Mouse (Mus musculus): ENCODE results near the gene Ankrd39.

Gene Ankrd39

DNA sequence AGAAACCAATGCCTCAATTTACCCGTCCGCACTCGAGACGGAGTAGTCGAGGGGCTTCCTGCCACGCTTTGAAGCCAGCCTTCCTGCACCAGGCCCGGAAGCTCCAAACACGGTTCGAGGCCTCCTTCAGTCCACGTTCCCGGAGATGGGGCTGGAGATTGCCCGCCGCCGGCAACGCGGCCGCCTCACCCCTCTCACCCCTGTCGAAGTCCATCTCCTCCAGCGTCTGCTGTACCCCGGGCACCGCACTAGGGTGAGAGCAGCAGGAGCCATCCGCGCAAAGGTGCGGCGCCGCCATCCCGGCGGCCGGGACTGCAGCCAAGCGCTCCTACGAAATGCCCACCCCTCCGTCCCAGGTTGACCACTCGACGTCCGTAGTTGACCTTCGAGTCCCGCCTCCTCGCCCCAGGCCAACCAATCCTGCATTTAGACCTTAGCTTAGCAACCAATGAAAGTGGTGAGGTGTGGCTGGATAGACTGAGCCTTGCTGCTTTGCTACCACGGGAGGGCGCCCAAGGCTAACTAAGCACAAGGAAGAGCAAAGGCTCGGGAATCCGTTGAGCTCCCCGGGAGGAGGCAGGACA, at the start of gene Ankrd39:
Gene Ankrd39, minus strand, starts transcription at position 558 of the 584 bp plus-strand sequence.
- peak; percentile 87 for DNase-seq (ENCODE audit: low spot score)

GRCm38 (mm10) chr1:36596114-36596513, 48.9 kb upstream of the Ankrd39 start:
- DNase-seq (ENCODE audit: low spot score), result no peak

- no peak for DNase-seq (ENCODE audit: low spot score)
Measured at GRCm38 (mm10) chr1:36595167-36595931, 48.1 kb upstream of the Ankrd39 start.

GRCm38 (mm10) chr1:36593099-36593498, 45.9 kb upstream of the Ankrd39 start:
- DNase-seq (ENCODE audit: low spot score), result no peak

DNA sequence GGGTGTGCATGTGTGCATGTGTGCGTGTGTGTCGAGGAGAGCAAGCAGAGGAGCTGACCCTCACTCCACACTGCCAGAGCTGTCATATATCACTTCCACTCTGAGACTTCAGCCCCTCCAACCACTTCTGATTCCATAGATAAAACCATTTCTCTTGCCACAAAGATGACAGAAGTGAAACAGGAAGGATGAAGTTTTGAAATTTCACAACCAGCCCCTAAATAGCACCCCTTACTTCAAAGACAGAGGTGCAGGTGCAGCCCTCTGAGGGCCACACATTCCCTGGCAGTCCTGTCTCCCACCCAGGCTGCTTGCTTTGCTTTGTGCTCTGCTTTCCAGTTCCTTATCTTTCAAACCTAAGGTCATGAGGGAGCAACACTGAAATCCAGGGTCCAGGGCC, 44.2 kb upstream of the Ankrd39 start:
- no peak for DNase-seq (ENCODE audit: low spot score)

DNA sequence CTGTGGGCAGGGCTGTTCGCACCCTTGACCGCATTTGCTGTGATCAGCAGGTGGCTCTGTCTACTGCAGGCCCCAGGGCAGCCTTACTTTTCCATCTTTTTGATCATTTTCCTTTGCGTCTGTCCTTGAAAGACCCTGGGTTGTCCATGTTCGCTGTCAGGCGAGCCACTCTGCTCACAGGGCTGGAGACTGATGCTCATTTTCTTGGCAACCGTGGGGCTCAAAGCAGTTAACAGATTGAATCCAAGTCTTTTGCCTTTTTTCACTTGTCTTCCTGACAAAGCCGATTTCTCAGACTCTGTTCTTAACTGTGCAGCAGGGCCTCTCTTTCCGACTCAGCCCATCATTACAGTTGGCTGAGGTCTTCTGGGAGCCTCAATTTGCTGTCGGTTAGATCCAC, 43.4 kb upstream of the Ankrd39 start:
- no peak for DNase-seq (ENCODE audit: low spot score)

DNA sequence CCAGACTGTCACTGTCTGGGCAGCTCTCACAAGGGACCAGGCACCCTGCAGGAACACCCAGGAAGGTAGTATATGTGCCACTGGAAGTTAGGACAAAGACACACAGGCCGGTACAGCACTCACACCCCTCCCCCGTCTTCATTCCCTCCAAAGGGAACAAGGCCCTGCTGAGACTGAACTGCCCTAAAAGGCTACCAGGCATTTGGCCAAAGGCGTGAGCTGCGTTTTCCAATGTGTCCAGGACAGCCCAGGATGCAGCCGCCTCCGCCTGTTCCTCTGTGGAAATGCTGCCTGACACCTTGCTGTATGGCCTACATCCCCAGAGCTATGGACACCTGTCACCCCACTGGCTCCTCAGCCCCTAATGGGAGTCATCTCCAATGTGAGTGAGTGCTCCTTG, 42.2 kb upstream of the Ankrd39 start:
- no peak for DNase-seq (ENCODE audit: low spot score)

DNA sequence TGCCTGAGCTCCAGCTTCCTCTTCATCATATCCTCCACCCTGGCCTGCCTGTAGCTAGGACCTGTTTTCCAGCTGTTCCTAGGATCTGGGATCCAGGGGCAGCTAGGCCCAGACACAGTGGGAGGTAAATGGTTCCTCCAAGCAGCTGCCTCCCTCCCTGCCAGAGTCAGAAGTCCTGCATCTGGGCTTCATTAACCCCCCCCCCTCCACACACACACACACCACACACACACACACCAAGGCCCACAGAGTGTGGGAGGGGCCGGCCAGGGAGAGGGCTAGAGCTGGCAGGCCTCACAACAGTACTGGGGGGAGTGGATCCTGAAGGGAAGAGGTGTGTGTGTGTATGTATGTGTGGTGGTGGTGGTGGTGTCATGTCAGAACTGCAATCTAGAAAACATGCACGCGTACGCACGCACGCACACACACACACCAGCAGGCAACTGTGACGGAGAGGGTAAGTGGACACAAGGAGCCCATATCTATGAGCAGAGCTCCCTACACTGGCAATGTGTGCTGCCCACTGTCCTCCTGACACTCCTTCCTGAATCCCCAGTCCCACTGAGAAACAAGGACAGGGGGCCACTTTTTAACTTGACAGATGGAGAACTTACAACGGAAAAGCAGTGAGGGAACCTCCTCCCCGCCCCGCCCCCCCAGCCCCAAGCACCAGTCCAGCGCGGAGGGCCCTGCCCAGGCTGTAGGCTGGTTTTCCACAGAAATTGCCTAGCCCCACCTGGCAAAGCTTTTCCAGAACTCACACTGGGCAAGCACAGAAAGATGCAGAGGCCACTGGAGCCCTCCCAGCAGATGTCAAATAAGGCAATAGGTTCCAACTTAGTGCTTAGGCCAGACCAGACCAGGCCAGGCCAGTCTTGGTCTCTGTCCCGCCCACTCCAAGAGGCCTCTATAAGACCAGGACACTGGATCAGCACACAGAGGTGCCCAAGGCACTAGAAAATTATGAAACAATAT, 41.5 kb upstream of the Ankrd39 start:
- no peak for DNase-seq (ENCODE audit: low spot score)

DNA sequence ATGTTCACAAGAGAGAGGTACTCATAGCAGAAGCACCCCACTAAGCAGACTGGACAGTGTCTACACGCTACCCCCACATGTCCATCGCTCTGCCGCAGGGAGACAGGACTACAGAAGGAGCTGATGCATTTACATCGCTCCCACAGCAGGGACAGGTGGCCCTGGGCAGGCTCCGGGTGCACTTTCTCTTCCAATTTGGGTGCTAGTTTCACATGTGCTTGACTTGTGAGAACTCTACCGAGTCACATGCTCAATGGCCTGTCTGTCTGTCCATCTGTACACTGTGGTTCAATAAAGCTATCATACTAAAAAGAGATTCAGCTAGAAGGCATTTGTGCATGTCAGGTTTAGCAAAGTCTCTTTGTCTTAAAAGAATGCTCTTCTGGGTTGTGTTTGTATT, 40.6 kb upstream of the Ankrd39 start:
- DNase-seq (ENCODE audit: low spot score), result no peak

DNA sequence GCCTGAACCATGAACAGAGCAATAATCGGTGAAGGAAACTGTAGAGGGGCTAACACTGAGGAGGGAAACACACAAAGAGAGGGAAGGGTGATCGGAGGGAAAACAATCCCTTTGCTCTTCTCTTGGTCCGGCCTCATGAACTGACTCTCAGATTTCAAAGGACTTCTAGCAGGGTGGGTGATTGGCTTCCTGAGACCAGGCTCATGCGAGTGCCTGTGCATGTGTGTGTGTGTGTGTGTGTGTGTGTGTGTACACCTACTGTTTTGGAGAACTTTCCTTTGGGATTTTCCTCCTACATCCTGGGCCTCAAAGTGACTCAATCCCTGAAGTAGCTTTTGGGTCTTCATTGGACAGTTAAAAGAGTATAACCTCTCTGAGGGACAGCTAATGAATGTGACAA, 39.0 kb upstream of the Ankrd39 start:
- DNase-seq (ENCODE audit: low spot score), result no peak

GRCm38 (mm10) chr1:36583408-36584116, 36.3 kb upstream of the Ankrd39 start:
- DNase-seq (ENCODE audit: low spot score), result no peak

DNA sequence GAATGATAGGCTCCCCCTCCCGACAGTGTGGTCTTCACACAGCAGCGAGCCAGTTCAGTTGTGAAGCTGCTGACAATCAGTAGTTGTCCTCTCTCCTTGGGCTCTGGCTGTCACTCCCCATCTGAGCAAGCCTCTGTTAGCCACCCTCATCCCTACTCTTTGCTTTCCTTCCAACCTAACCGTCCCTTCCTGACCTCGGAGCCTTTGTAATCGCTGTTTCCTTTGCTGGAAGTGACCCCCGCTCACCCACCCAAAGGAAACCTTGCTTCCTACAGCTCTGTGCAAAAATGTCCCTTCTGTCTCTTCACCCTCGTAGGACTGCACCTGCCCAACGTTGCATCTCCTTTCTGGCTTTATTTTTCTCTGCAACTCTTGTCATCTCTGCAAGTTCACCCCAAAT, 35.0 kb upstream of the Ankrd39 start:
- DNase-seq (ENCODE audit: low spot score), result no peak

GRCm38 (mm10) chr1:36581260-36581659, 34.0 kb upstream of the Ankrd39 start:
- DNase-seq (ENCODE audit: low spot score), result no peak

GRCm38 (mm10) chr1:36580384-36581207, 33.4 kb upstream of the Ankrd39 start:
- no peak for DNase-seq (ENCODE audit: low spot score)

- no peak for DNase-seq (ENCODE audit: low spot score)
Measured at GRCm38 (mm10) chr1:36579974-36580383, 32.7 kb upstream of the Ankrd39 start.

- DNase-seq (ENCODE audit: low spot score), result no peak
Measured at GRCm38 (mm10) chr1:36576991-36577675, 29.9 kb upstream of the Ankrd39 start.

GRCm38 (mm10) chr1:36575347-36575746, 28.1 kb upstream of the Ankrd39 start:
- no peak for DNase-seq (ENCODE audit: low spot score)

DNA sequence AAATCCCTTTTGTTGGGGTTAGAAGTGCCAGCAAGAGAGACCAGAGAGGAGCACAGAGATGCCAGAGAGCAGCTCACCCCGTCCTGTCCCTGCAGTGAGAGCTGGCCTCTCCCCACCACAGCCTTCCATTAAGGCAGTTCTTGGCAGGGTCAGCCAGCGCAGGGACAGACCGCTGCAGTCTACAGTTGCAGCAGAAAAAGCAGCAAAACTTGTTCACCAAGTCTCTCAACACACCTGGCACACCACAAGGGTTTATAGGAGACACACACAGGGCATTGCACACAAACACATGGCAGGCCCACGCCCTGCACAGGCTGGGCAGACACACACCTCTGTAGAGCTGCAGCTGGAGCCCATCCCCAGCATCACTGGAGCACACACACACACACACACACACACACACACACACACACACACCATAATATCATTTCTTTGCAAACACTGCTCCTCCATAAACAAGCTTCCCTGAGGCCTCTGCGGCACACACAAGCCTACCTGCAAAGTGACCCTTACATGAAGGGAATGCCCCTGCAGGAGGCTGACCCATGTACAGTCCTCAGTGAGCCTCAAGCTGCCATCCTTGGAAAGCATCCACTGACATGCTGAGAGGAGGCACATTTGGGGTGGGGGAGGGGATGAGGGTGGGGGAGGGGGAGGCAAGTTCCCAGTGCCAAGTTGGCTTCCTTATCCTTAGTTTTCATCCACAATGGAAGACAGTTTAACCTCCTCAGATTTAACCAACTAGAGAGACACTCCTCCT, 27.1 kb upstream of the Ankrd39 start:
- no peak for DNase-seq (ENCODE audit: low spot score)

DNA sequence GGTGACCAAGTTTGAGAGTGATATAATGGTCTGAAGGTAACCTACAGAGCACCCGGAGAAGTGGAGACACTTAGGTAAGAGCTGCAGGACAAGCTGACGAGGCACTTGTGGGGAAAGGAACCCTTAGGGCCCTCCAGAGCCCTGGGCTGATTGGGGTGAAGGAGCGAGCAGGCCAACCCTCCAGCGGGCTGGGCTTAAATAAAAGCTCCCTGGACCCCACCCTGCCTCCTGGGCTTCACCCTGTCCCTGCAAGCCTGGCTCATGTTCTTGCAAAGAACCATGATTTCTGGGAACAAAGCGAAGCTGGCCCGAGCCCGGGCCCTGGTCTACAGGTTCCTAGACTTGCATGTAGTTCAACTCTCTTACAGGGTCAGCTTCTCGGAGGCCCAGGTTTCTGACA, 26.3 kb upstream of the Ankrd39 start:
- DNase-seq (ENCODE audit: low spot score), result no peak

DNA sequence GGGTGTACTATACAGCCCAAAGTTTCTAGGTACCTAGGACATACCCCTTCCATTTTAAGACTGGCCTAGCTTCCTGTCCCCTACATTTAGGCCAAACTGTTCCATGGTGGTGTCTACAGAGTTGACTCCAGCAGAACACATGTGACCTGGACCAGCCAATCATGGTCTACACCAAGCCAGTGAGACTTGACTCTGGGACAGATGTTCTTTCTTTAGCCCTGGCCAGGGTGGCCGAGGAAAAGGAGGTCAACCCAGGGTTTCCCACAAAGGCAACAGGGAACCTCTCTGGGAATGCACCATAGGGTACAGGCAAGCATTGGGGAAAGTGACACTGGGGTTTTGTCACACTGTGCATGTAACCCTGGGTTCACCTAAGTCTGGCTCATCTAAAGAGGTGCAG, 25.5 kb upstream of the Ankrd39 start:
- no peak for DNase-seq (ENCODE audit: low spot score)

Measured in urinary bladder, postnatal 10 days (tissue).